Mouse (Mus musculus) neural tube, embryonic 15.5 days (tissue): ENCODE measurements around the gene Gm17617. TPM values are rescaled to one million over a fixed set of nuclear protein-coding genes. Genes with fewer than 3 reads are reported as not detected.
A peak's percentile ranks its signal among the peaks of the same experiment; 100 is the strongest.

Source experiments
- ATAC-seq: fragments of 200-750 bp; cut with Nextera tagmentation; 2 replicates; pipeline ENCODE4 v1.8.0; 2017; ENCODE audit warnings: mild to moderate bottlenecking, moderate TSS enrichment, moderate library complexity; ENCODE audit not compliant: low FRiP score
- H3K27ac ChIP-seq: fragments of 300-500 bp; sonication (generic); replicated peaks from 2 replicates; pipeline ENCODE4 v1.5.1; 2015; ENCODE audit warnings: mild to moderate bottlenecking, inconsistent platforms
- H3K27me3 ChIP-seq: fragments of 300-500 bp; sonication (generic); replicated peaks from 2 replicates; pipeline ENCODE4 v1.6.1; 2015; ENCODE audit warnings: inconsistent platforms
- H3K36me3 ChIP-seq: fragments of 300-500 bp; sonication (generic); 2 replicates; pipeline ENCODE4 v1.6.1; 2015; ENCODE audit warnings: inconsistent platforms
- H3K4me1 ChIP-seq: fragments of 300-500 bp; sonication (generic); 2 replicates; pipeline ENCODE4 v1.6.1; 2015; ENCODE audit warnings: inconsistent platforms
- H3K4me2 ChIP-seq: fragments of 300-500 bp; sonication (generic); 2 replicates; pipeline ENCODE4 v1.6.1; 2015; ENCODE audit warnings: inconsistent platforms, mild to moderate bottlenecking, moderate library complexity
- H3K4me3 ChIP-seq: fragments of 300-500 bp; sonication (generic); replicated peaks from 2 replicates; pipeline ENCODE4 v1.5.1; 2015; ENCODE audit warnings: mild to moderate bottlenecking, inconsistent platforms
- H3K9ac ChIP-seq: fragments of 300-500 bp; sonication (generic); replicated peaks from 2 replicates; pipeline ENCODE4 v1.6.1; 2015; ENCODE audit warnings: mild to moderate bottlenecking, inconsistent platforms
- H3K9me3 ChIP-seq: fragments of 300-500 bp; sonication (generic); replicated peaks from 2 replicates; pipeline ENCODE4 v1.6.1; 2016; ENCODE audit warnings: inconsistent platforms
- WGBS: fragments of 180-500 bp; shearing (Covaris S2); methylation state at CpG from one replicate; pipeline ENCODE4 v1.1.7; 2015; ENCODE audit warnings: mixed read lengths; 5-methylcytosine and 5-hydroxymethylcytosine counted together
- polyA plus RNA-seq: library from polyadenylated mRNA; unstranded; fragments of >200 nt; fragmentation: Nextera tagmentation; extraction: Ambion mirVana; gene quantifications from 2 replicates; pipeline ENCODE4 v1.2.1, GENCODE M21; 2015

Gm17617 gene
- polyA plus RNA-seq, 1 experiment from 2014 or later, result not detected

GRCm38 (mm10) chr13:55114375-55114774 lies 19.0 kb downstream of the Gm17617 start:
- Histone ChIP-seq H3K36me3 (peaks cover 57% of the 10 kb centered on the region), H3K27me3 (no peaks in the 10 kb centered on the region), H3K27ac (no peak overlapping the region), H3K9ac (no peak overlapping the region), H3K4me1 (no peaks in the 10 kb centered on the region), H3K9me3 (no peaks in the 10 kb centered on the region), H3K4me2 (no peak overlapping the region), H3K4me3 (no peak overlapping the region)
- 92% methylated on average over 6 of the region's 6 CpGs for WGBS
- no peak for ATAC-seq

GRCm38 (mm10) chr13:55107694-55108093 lies 25.7 kb downstream of the Gm17617 start:
- no peak overlapping the region for H3K4me3 ChIP-seq
- H3K27me3 ChIP-seq, result no peaks in the 10 kb centered on the region

GRCm38 (mm10) chr13:55107116-55107515 lies 26.2 kb downstream of the Gm17617 start:
- Histone ChIP-seq H3K27ac (no peak overlapping the region), H3K9me3 (no peaks in the 10 kb centered on the region), H3K27me3 (no peaks in the 10 kb centered on the region), H3K4me2 (no peak overlapping the region), H3K36me3 (peaks cover 18% of the 10 kb centered on the region), H3K9ac (no peak overlapping the region), H3K4me1 (peaks cover 18% of the 10 kb centered on the region), H3K4me3 (no peak overlapping the region)
- 95% methylated on average over 4 of the region's 4 CpGs for WGBS
- no peak for ATAC-seq

More at GRCm38 (mm10) chr13:55107694-55108093, 25.7 kb downstream of the Gm17617 start:
- Histone ChIP-seq H3K9me3 (no peaks in the 10 kb centered on the region), H3K9ac (no peak overlapping the region), H3K27ac (no peak overlapping the region), H3K4me1 (peaks cover 18% of the 10 kb centered on the region), H3K36me3 (peaks cover 18% of the 10 kb centered on the region), H3K4me2 (no peak overlapping the region)
- ATAC-seq, result no peak
- 89% methylated on average over 8 of the region's 8 CpGs for WGBS

- Histone ChIP-seq H3K27ac (peak overlapping the region; percentile 88), H3K9me3 (no peaks in the 10 kb centered on the region), H3K27me3 (no peaks in the 10 kb centered on the region), H3K4me1 (peaks cover 18% of the 10 kb centered on the region), H3K9ac (peak overlapping the region; percentile 92), H3K4me3 (peak overlapping the region; percentile 94), H3K4me2 (peak overlapping the region; percentile 65), H3K36me3 (peaks cover 18% of the 10 kb centered on the region)
- ATAC-seq, result peak; percentile 6; the same call in 1 of the 2 replicates
- WGBS, result 18% methylated on average over 8 of the region's 8 CpGs
These were observed 27.2 kb downstream of the Gm17617 start for GRCm38 (mm10) chr13:55105953-55106691.

GRCm38 (mm10) chr13:55105045-55105952 lies 28.0 kb downstream of the Gm17617 start, which contains the start of gene Zfp346:
Zfp346 (plus strand) TSS chr13:55105311.
- peak; percentile 95 for ATAC-seq
- peak within 1 kb of the TSS; percentile 92 for H3K9ac ChIP-seq
- H3K4me1 ChIP-seq, result peaks cover 18% of the 10 kb centered on the region
- H3K27me3 ChIP-seq, result no peaks in the 10 kb centered on the region
- peak within 1 kb of the TSS; percentile 94 for H3K4me3 ChIP-seq
- WGBS, result under 1% methylated on average over 64 of the region's 66 CpGs
- peak within 1 kb of the TSS; percentile 88 for H3K27ac ChIP-seq
- peaks cover 18% of the 10 kb centered on the region for H3K36me3 ChIP-seq
- H3K9me3 ChIP-seq, result no peaks in the 10 kb centered on the region
- peak within 1 kb of the TSS; percentile 65 for H3K4me2 ChIP-seq

- Histone ChIP-seq H3K4me3 (no peak overlapping the region), H3K9ac (no peak overlapping the region), H3K9me3 (no peaks in the 10 kb centered on the region), H3K27ac (no peak overlapping the region), H3K4me1 (peaks cover 27% of the 10 kb centered on the region), H3K27me3 (no peaks in the 10 kb centered on the region), H3K36me3 (peaks cover 10% of the 10 kb centered on the region; the same call in 1 of the 2 replicates), H3K4me2 (no peak overlapping the region)
- ATAC-seq, result no peak
- 68% methylated on average over 2 of the region's 2 CpGs for WGBS
These were observed 30.0 kb downstream of the Gm17617 start for GRCm38 (mm10) chr13:55103351-55103750.

- 97% methylated on average over 3 of the region's 3 CpGs for WGBS
- Histone ChIP-seq H3K4me1 (peaks cover 25% of the 10 kb centered on the region), H3K9me3 (no peaks in the 10 kb centered on the region), H3K36me3 (peaks cover 2% of the 10 kb centered on the region; the same call in 1 of the 2 replicates), H3K27me3 (no peaks in the 10 kb centered on the region), H3K4me2 (no peak overlapping the region), H3K4me3 (no peak overlapping the region), H3K27ac (no peak overlapping the region), H3K9ac (no peak overlapping the region)
- no peak for ATAC-seq
These were observed 31.0 kb downstream of the Gm17617 start for GRCm38 (mm10) chr13:55102366-55102765.

- WGBS, result 96% methylated on average over 11 of the region's 11 CpGs
- no peak overlapping the region for H3K9ac ChIP-seq
- H3K4me2 ChIP-seq, result no peak overlapping the region
- no peaks in the 10 kb centered on the region for H3K36me3 ChIP-seq
- no peak for ATAC-seq
- no peak overlapping the region for H3K4me3 ChIP-seq
- H3K4me1 ChIP-seq, result peaks cover 17% of the 10 kb centered on the region
- H3K27me3 ChIP-seq, result no peaks in the 10 kb centered on the region
- H3K27ac ChIP-seq, result no peak overlapping the region
- no peaks in the 10 kb centered on the region for H3K9me3 ChIP-seq
These were observed 31.7 kb downstream of the Gm17617 start for GRCm38 (mm10) chr13:55101627-55102026.

GRCm38 (mm10) chr13:55099726-55100478 lies 33.4 kb downstream of the Gm17617 start, which contains the start of gene Uimc1:
Uimc1 (minus strand) TSS chr13:55100300.
- Histone ChIP-seq H3K9me3 (no peaks in the 10 kb centered on the region), H3K36me3 (no peaks in the 10 kb centered on the region), H3K4me1 (peaks cover 9% of the 10 kb centered on the region), H3K27me3 (no peaks in the 10 kb centered on the region), H3K4me2 (peak within 1 kb of the TSS; percentile 70), H3K27ac (peak within 1 kb of the TSS; percentile 91), H3K4me3 (peak within 1 kb of the TSS; percentile 95), H3K9ac (peak within 1 kb of the TSS; percentile 91)
- under 1% methylated on average over 69 of the region's 81 CpGs for WGBS
- ATAC-seq, result peak; percentile 93

GRCm38 (mm10) chr13:55099066-55099725 lies 34.2 kb downstream of the Gm17617 start:
- H3K27ac ChIP-seq, result peak overlapping the region; percentile 91
- H3K4me3 ChIP-seq, result peak overlapping the region; percentile 95
- peaks cover 9% of the 10 kb centered on the region for H3K4me1 ChIP-seq
- peak overlapping the region; percentile 70 for H3K4me2 ChIP-seq
- no peaks in the 10 kb centered on the region for H3K27me3 ChIP-seq
- H3K36me3 ChIP-seq, result no peaks in the 10 kb centered on the region
- ATAC-seq, result peak; percentile 6; the same call in 1 of the 2 replicates
- H3K9ac ChIP-seq, result peak overlapping the region; percentile 91
- no peaks in the 10 kb centered on the region for H3K9me3 ChIP-seq
- WGBS, result 36% methylated on average over 20 of the region's 20 CpGs
